Mouse (Mus musculus): ENCODE measurements around the gene Zfp609. TPM values are rescaled to one million over a fixed set of nuclear protein-coding genes. Genes with fewer than 3 reads are reported as not detected.

Gene Zfp609
- polyA plus RNA-seq, 1 experiment from 2014 or later = 5.0 TPM

- no peaks in the 10 kb centered on the region for H3K36me3 ChIP-seq (ENCODE audit: control insufficient read depth, insufficient read depth, low read length)
- H3K9ac ChIP-seq (ENCODE audit: low read depth, low read length) = 0 out of 2 replicates have a peak overlapping the region, but pooled peaks have one; percentile 7
- H3K4me1 ChIP-seq (ENCODE audit: control insufficient read depth, insufficient read depth, low read depth, low read length) = peaks cover 36% of the 10 kb centered on the region
- no peak overlapping the region for H3K4me2 ChIP-seq (ENCODE audit: low read length)
- no peaks in the 10 kb centered on the region for H3K27me3 ChIP-seq (replicated peaks; ENCODE audit: control insufficient read depth, insufficient read depth, low read length)
- no peak overlapping the region for H3K4me3 ChIP-seq (ENCODE audit: low read length)
- no peaks in the 10 kb centered on the region for H3K9me3 ChIP-seq (ENCODE audit: control insufficient read depth, low read length)
- WGBS = 57% methylated on average over 5 of the region's 5 CpGs
- peak overlapping the region; percentile 76 for H3K27ac ChIP-seq (ENCODE audit: low read depth, low read length)
- ATAC-seq = no peak
Measured at GRCm38 (mm10) chr9:65745456-65745855, 81.9 kb downstream of the Zfp609 start.

- Histone ChIP-seq H3K27ac (ENCODE audit: low read depth, low read length) (peak overlapping the region; percentile 76), H3K9ac (ENCODE audit: low read depth, low read length) (no peak overlapping the region; the same call in 1 of the 2 replicates), H3K9me3 (ENCODE audit: control insufficient read depth, low read length) (no peaks in the 10 kb centered on the region), H3K4me2 (ENCODE audit: low read length) (peak overlapping the region; percentile 8; the same call in 1 of the 2 replicates), H3K4me3 (ENCODE audit: low read length) (no peak overlapping the region), H3K27me3 (replicated peaks; ENCODE audit: control insufficient read depth, insufficient read depth, low read length) (no peaks in the 10 kb centered on the region), H3K36me3 (ENCODE audit: control insufficient read depth, insufficient read depth, low read length) (no peaks in the 10 kb centered on the region), H3K4me1 (ENCODE audit: control insufficient read depth, insufficient read depth, low read depth, low read length) (peaks cover 36% of the 10 kb centered on the region)
- ATAC-seq = peak; percentile 95
- WGBS = 7% methylated on average over 4 of the region's 4 CpGs
Measured at GRCm38 (mm10) chr9:65744171-65745082, 82.9 kb downstream of the Zfp609 start.

GRCm38 (mm10) chr9:65743809-65744170 lies 83.6 kb downstream of the Zfp609 start:
- peaks cover 36% of the 10 kb centered on the region for H3K4me1 ChIP-seq (ENCODE audit: control insufficient read depth, insufficient read depth, low read depth, low read length)
- no peaks in the 10 kb centered on the region for H3K36me3 ChIP-seq (ENCODE audit: control insufficient read depth, insufficient read depth, low read length)
- 0 out of 2 replicates have a peak, but pooled peaks have one; percentile 6 for ATAC-seq
- H3K27ac ChIP-seq (ENCODE audit: low read depth, low read length) = peak overlapping the region; percentile 76
- no peaks in the 10 kb centered on the region for H3K27me3 ChIP-seq (replicated peaks; ENCODE audit: control insufficient read depth, insufficient read depth, low read length)
- H3K9ac ChIP-seq (ENCODE audit: low read depth, low read length) = no peak overlapping the region
- no peaks in the 10 kb centered on the region for H3K9me3 ChIP-seq (ENCODE audit: control insufficient read depth, low read length)
- no peak overlapping the region for H3K4me2 ChIP-seq (ENCODE audit: low read length)
- H3K4me3 ChIP-seq (ENCODE audit: low read length) = no peak overlapping the region

GRCm38 (mm10) chr9:65743322-65743721 lies 84.0 kb downstream of the Zfp609 start:
- Histone ChIP-seq H3K9me3 (ENCODE audit: control insufficient read depth, low read length) (no peaks in the 10 kb centered on the region), H3K9ac (ENCODE audit: low read depth, low read length) (no peak overlapping the region), H3K4me2 (ENCODE audit: low read length) (no peak overlapping the region), H3K27ac (ENCODE audit: low read depth, low read length) (peak overlapping the region; percentile 71; the same call in 1 of the 2 replicates), H3K36me3 (ENCODE audit: control insufficient read depth, insufficient read depth, low read length) (no peaks in the 10 kb centered on the region), H3K27me3 (replicated peaks; ENCODE audit: control insufficient read depth, insufficient read depth, low read length) (no peaks in the 10 kb centered on the region), H3K4me3 (ENCODE audit: low read length) (no peak overlapping the region), H3K4me1 (ENCODE audit: control insufficient read depth, insufficient read depth, low read depth, low read length) (peaks cover 35% of the 10 kb centered on the region)
- no peak for ATAC-seq

GRCm38 (mm10) chr9:65742777-65743176 lies 84.6 kb downstream of the Zfp609 start:
- WGBS = 85% methylated on average over 3 of the region's 3 CpGs
- no peak overlapping the region; the same call in 1 of the 2 replicates for H3K27ac ChIP-seq (ENCODE audit: low read depth, low read length)

GRCm38 (mm10) chr9:65741066-65741852 lies 86.1 kb downstream of the Zfp609 start:
- H3K4me1 ChIP-seq (ENCODE audit: control insufficient read depth, insufficient read depth, low read depth, low read length) = peaks cover 33% of the 10 kb centered on the region
- ATAC-seq = no peak
- no peaks in the 10 kb centered on the region for H3K36me3 ChIP-seq (ENCODE audit: control insufficient read depth, insufficient read depth, low read length)
- H3K27me3 ChIP-seq (replicated peaks; ENCODE audit: control insufficient read depth, insufficient read depth, low read length) = no peaks in the 10 kb centered on the region
- H3K9ac ChIP-seq (ENCODE audit: low read depth, low read length) = no peak overlapping the region
- WGBS = 85% methylated on average over 14 of the region's 14 CpGs
- H3K27ac ChIP-seq (ENCODE audit: low read depth, low read length) = no peak overlapping the region
- no peaks in the 10 kb centered on the region for H3K9me3 ChIP-seq (ENCODE audit: control insufficient read depth, low read length)
- no peak overlapping the region for H3K4me2 ChIP-seq (ENCODE audit: low read length)
- H3K4me3 ChIP-seq (ENCODE audit: low read length) = no peak overlapping the region

More at GRCm38 (mm10) chr9:65742777-65743176, 84.6 kb downstream of the Zfp609 start:
- Histone ChIP-seq H3K9ac (ENCODE audit: low read depth, low read length) (no peak overlapping the region), H3K4me3 (ENCODE audit: low read length) (no peak overlapping the region), H3K9me3 (ENCODE audit: control insufficient read depth, low read length) (no peaks in the 10 kb centered on the region), H3K36me3 (ENCODE audit: control insufficient read depth, insufficient read depth, low read length) (no peaks in the 10 kb centered on the region), H3K4me2 (ENCODE audit: low read length) (no peak overlapping the region), H3K27me3 (replicated peaks; ENCODE audit: control insufficient read depth, insufficient read depth, low read length) (no peaks in the 10 kb centered on the region), H3K4me1 (ENCODE audit: control insufficient read depth, insufficient read depth, low read depth, low read length) (peaks cover 33% of the 10 kb centered on the region)
- ATAC-seq = no peak

GRCm38 (mm10) chr9:65734931-65735330 lies 92.4 kb downstream of the Zfp609 start:
- H3K36me3 ChIP-seq (ENCODE audit: control insufficient read depth, insufficient read depth, low read length) = no peaks in the 10 kb centered on the region
- no peak for ATAC-seq
- no peaks in the 10 kb centered on the region for H3K9me3 ChIP-seq (ENCODE audit: control insufficient read depth, low read length)
- no peaks in the 10 kb centered on the region for H3K4me1 ChIP-seq (ENCODE audit: control insufficient read depth, insufficient read depth, low read depth, low read length)
- no peak overlapping the region for H3K4me2 ChIP-seq (ENCODE audit: low read length)
- no peak overlapping the region for H3K4me3 ChIP-seq (ENCODE audit: low read length)
- no peak overlapping the region for H3K9ac ChIP-seq (ENCODE audit: low read depth, low read length)
- 86% methylated on average over 3 of the region's 3 CpGs for WGBS
- H3K27ac ChIP-seq (ENCODE audit: low read depth, low read length) = no peak overlapping the region
- H3K27me3 ChIP-seq (replicated peaks; ENCODE audit: control insufficient read depth, insufficient read depth, low read length) = no peaks in the 10 kb centered on the region

GRCm38 (mm10) chr9:65728588-65728987 lies 98.8 kb downstream of the Zfp609 start:
- Histone ChIP-seq H3K36me3 (ENCODE audit: control insufficient read depth, insufficient read depth, low read length) (no peaks in the 10 kb centered on the region), H3K9me3 (ENCODE audit: control insufficient read depth, low read length) (no peaks in the 10 kb centered on the region), H3K4me3 (ENCODE audit: low read length) (no peak overlapping the region), H3K4me2 (ENCODE audit: low read length) (no peak overlapping the region), H3K9ac (ENCODE audit: low read depth, low read length) (no peak overlapping the region), H3K27ac (ENCODE audit: low read depth, low read length) (no peak overlapping the region), H3K4me1 (ENCODE audit: control insufficient read depth, insufficient read depth, low read depth, low read length) (peaks cover 18% of the 10 kb centered on the region), H3K27me3 (replicated peaks; ENCODE audit: control insufficient read depth, insufficient read depth, low read length) (no peaks in the 10 kb centered on the region)
- 99% methylated on average over 6 of the region's 6 CpGs for WGBS
- ATAC-seq = no peak

- no peak overlapping the region for H3K27ac ChIP-seq (ENCODE audit: low read depth, low read length)
- no peaks in the 10 kb centered on the region for H3K27me3 ChIP-seq (replicated peaks; ENCODE audit: control insufficient read depth, insufficient read depth, low read length)
- peaks cover 21% of the 10 kb centered on the region for H3K4me1 ChIP-seq (ENCODE audit: control insufficient read depth, insufficient read depth, low read depth, low read length)
- H3K4me2 ChIP-seq (ENCODE audit: low read length) = no peak overlapping the region
- no peak overlapping the region for H3K4me3 ChIP-seq (ENCODE audit: low read length)
- no peak for ATAC-seq
- H3K36me3 ChIP-seq (ENCODE audit: control insufficient read depth, insufficient read depth, low read length) = no peaks in the 10 kb centered on the region
- 90% methylated on average over 4 of the region's 4 CpGs for WGBS
- H3K9me3 ChIP-seq (ENCODE audit: control insufficient read depth, low read length) = no peaks in the 10 kb centered on the region
- no peak overlapping the region for H3K9ac ChIP-seq (ENCODE audit: low read depth, low read length)
Measured at GRCm38 (mm10) chr9:65727491-65727890, 99.9 kb downstream of the Zfp609 start.

All from hindbrain, embryonic 16.5 days (tissue).